Mouse (Mus musculus) cerebellum, adult 2 months (tissue): ENCODE data around the gene Ebf4.

ENCODE experiments used
- CTCF ChIP-seq: fragments of 200-500 bp; IDR thresholded peaks from 2 replicates; pipeline ENCODE4 v1.5.1; 2011; ENCODE audit warnings: low read depth, mild to moderate bottlenecking, control low read depth, low read length, moderate library complexity, borderline replicate concordance; ENCODE audit not compliant: insufficient read depth
- POLR2A ChIP-seq: fragments of 200-500 bp; IDR thresholded peaks from 2 replicates; pipeline ENCODE4 v1.6.1; 2011; ENCODE audit warnings: low read length, control low read depth, borderline replicate concordance; ENCODE audit not compliant: insufficient read depth

- TF ChIP-seq POLR2A (no peak), CTCF (no peak)
These were observed 80.0 kb downstream of the Ebf4 start for GRCm38 (mm10) chr2:130374951-130375350.
